8 mouse cellular contexts compared by ENCODE assay signal in the genomic region with DNA sequence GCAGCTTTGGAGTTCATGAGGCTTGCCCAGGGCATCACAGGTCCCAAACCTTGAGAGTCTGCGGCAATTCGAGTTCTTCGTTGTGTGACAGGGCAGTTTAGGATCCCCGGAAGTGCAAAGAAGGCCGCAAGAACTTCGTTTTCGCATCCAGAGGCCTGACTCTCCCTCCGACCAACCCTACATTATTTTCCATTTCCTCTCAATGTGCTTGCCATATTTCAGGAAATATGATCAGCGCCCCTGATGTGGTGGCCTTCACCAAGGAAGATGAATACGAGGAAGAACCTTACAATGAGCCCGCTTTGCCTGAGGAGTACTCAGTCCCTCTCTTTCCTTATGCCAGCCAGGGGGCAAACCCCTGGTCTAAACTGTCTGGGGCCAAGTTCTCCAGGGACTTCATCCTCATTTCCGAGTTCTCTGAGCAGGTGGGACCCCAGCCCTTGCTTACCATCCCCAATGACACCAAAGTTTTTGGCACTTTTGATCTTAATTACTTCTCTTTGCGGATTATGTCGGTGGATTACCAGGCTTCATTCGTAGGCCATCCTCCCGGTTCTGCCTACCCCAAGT. TPM values are rescaled to one million over a fixed set of nuclear protein-coding genes. Genes with fewer than 3 reads are reported as not detected.
DNase-seq lines count a peak whose midpoint lies in the region; ATAC-seq lines count a peak whose summit lies in the region.

No protein-coding gene starts in this region.

- H3K27me3 ChIP-seq in lung, embryonic 15.5 days: no peaks in the 10 kb centered on the region
- H3K27me3 ChIP-seq in forebrain, embryonic 11.5 days (ENCODE audit: control insufficient read depth, insufficient read depth, low read length): no peaks in the 10 kb centered on the region
- H3K27me3 ChIP-seq in limb, embryonic 11.5 days (ENCODE audit: control insufficient read depth, insufficient read depth, low read length): no peaks in the 10 kb centered on the region
- no peaks in the 10 kb centered on the region for H3K27me3 ChIP-seq in neural tube, embryonic 15.5 days (replicated peaks)

- peak overlapping the region; percentile 75 for H3K4me3 ChIP-seq in lung, embryonic 15.5 days
- H3K4me3 ChIP-seq in forebrain, embryonic 11.5 days (ENCODE audit: low read depth, low read length): peak overlapping the region; percentile 87
- peak overlapping the region; percentile 63 for H3K4me3 ChIP-seq in limb, embryonic 11.5 days (ENCODE audit: low read depth, low read length)
- H3K4me3 ChIP-seq in neural tube, embryonic 15.5 days (replicated peaks): peak overlapping the region; percentile 59

- H3K27ac ChIP-seq in lung, embryonic 15.5 days: peak overlapping the region; percentile 90
- peak overlapping the region; percentile 57; the same call in 1 of the 2 replicates for H3K27ac ChIP-seq in forebrain, embryonic 11.5 days (ENCODE audit: low read depth, low read length)
- peak overlapping the region; percentile 24; the same call in 1 of the 2 replicates for H3K27ac ChIP-seq in limb, embryonic 11.5 days (replicated peaks; ENCODE audit: low read depth, low read length)
- H3K27ac ChIP-seq in neural tube, embryonic 15.5 days (replicated peaks): peak overlapping the region; percentile 80

- H3K4me2 ChIP-seq in lung, embryonic 15.5 days: peak overlapping the region; percentile 76
- H3K4me2 ChIP-seq in forebrain, embryonic 11.5 days (ENCODE audit: low read depth, low read length, severe bottlenecking): peak overlapping the region; percentile 60
- H3K4me2 ChIP-seq in limb, embryonic 11.5 days (ENCODE audit: low read depth, severe bottlenecking): peak overlapping the region; percentile 84
- peak overlapping the region; percentile 82 for H3K4me2 ChIP-seq in neural tube, embryonic 15.5 days

- peaks cover 66% of the 10 kb centered on the region for H3K4me1 ChIP-seq in lung, embryonic 15.5 days
- peaks cover 22% of the 10 kb centered on the region for H3K4me1 ChIP-seq in forebrain, embryonic 11.5 days (replicated peaks; ENCODE audit: control insufficient read depth, insufficient read depth, low read length)
- H3K4me1 ChIP-seq in limb, embryonic 11.5 days (ENCODE audit: control insufficient read depth, insufficient read depth, low read length): peaks cover 30% of the 10 kb centered on the region
- H3K4me1 ChIP-seq in neural tube, embryonic 15.5 days: peaks cover 81% of the 10 kb centered on the region

- H3K9me3 ChIP-seq in lung, embryonic 15.5 days: no peaks in the 10 kb centered on the region
- no peaks in the 10 kb centered on the region for H3K9me3 ChIP-seq in forebrain, embryonic 11.5 days (ENCODE audit: control insufficient read depth, low read length)
- H3K9me3 ChIP-seq in limb, embryonic 11.5 days (ENCODE audit: control insufficient read depth, low read length): no peaks in the 10 kb centered on the region
- no peaks in the 10 kb centered on the region for H3K9me3 ChIP-seq in neural tube, embryonic 15.5 days (replicated peaks)

- 23% methylated on average over 16 of the region's 16 CpGs for WGBS in lung, embryonic 15.5 days
- WGBS in forebrain, embryonic 11.5 days: 28% methylated on average over 16 of the region's 16 CpGs
- WGBS in limb, embryonic 11.5 days: 28% methylated on average over 16 of the region's 16 CpGs
- 32% methylated on average over 16 of the region's 16 CpGs for WGBS in neural tube, embryonic 15.5 days

- no peak for DNase-seq in lung, postnatal 4 days
- no peak for DNase-seq in forebrain, embryonic 11.5 days (ENCODE audit: low spot score)
- no peak for DNase-seq in limb, embryonic 11.5 days (ENCODE audit: low spot score)
- no peak for DNase-seq in gastrocnemius, adult 8-10 months (ENCODE audit: low spot score in 2 of 2)
- DNase-seq in natural killer cell, adult 2 months (ENCODE audit: low spot score in 2 of 2): no peak

- H3K36me3 ChIP-seq in lung, embryonic 15.5 days: peaks cover 15% of the 10 kb centered on the region
- H3K36me3 ChIP-seq in forebrain, embryonic 11.5 days (ENCODE audit: control insufficient read depth, insufficient read depth, low read length): no peaks in the 10 kb centered on the region
- H3K36me3 ChIP-seq in limb, embryonic 11.5 days (ENCODE audit: control insufficient read depth, insufficient read depth, low read length): peaks cover 9% of the 10 kb centered on the region; the same call in 1 of the 2 replicates
- H3K36me3 ChIP-seq in neural tube, embryonic 15.5 days: peaks cover 19% of the 10 kb centered on the region

- H3K9ac ChIP-seq in lung, embryonic 15.5 days: peak overlapping the region; percentile 71
- H3K9ac ChIP-seq in forebrain, embryonic 11.5 days (ENCODE audit: low read length): peak overlapping the region; percentile 79
- peak overlapping the region; percentile 75 for H3K9ac ChIP-seq in limb, embryonic 11.5 days (ENCODE audit: low read length)
- peak overlapping the region; percentile 74 for H3K9ac ChIP-seq in neural tube, embryonic 15.5 days (replicated peaks)

- ATAC-seq in lung, embryonic 15.5 days (ENCODE audit: borderline replicate concordance, extremely low read depth, low FRiP score, low TSS enrichment): no peak
- no peak for ATAC-seq in forebrain, embryonic 11.5 days (replicated peaks; ENCODE audit: low FRiP score)
- ATAC-seq in limb, embryonic 11.5 days (ENCODE audit: insufficient number of reproducible peaks, low FRiP score, low TSS enrichment, low read depth): no peak
- ATAC-seq in neural tube, embryonic 15.5 days (ENCODE audit: low FRiP score): no peak
- no peak for ATAC-seq in megakaryocyte-erythroid progenitor cell, adult 5-6 weeks (replicated peaks; ENCODE audit: low FRiP score, low TSS enrichment, poor library complexity, severe bottlenecking)

RNA-seq across cellular contexts. Expression of a gene that starts 0.6 kb away (rescaled TPM):
- 4.5 and 5.3 TPM in 2 replicates for polyA plus RNA-seq in lung, embryonic 15.5 days (2015; fragmentation: Nextera tagmentation; extraction: Ambion mirVana)
- 11.0 and 11.6 TPM in 2 replicates for polyA plus RNA-seq in forebrain, embryonic 11.5 days (2014; fragmentation: Nextera tagmentation; extraction: Ambion mirVana)
- polyA plus RNA-seq in limb, embryonic 11.5 days (2014; fragmentation: Nextera tagmentation; extraction: Ambion mirVana): 9.0 and 9.2 TPM in 2 replicates
- 4.8 and 5.2 TPM in 2 replicates for polyA plus RNA-seq in neural tube, embryonic 15.5 days (2015; fragmentation: Nextera tagmentation; extraction: Ambion mirVana)
- 18.5 and 21.5 TPM in 2 replicates for total RNA-seq in megakaryocyte-erythroid progenitor cell, adult 5-6 weeks (2014; fragmentation: Nextera tagmentation)
- total RNA-seq in megakaryocyte-erythroid progenitor cell, adult 5-6 weeks (2017): 11.7 and 11.9 TPM in 2 replicates
- 10 to 100 TPM; 16.7 to 22.3 (median 19.7) TPM for total RNA-seq in gastrocnemius, adult 8-10 months (2022)

RNA-seq across cellular contexts. Expression of a gene that starts 0.7 kb away (rescaled TPM):
- polyA plus RNA-seq in lung, embryonic 15.5 days (2015; fragmentation: Nextera tagmentation; extraction: Ambion mirVana): 17.0 and 17.2 TPM in 2 replicates
- polyA plus RNA-seq in forebrain, embryonic 11.5 days (2014; fragmentation: Nextera tagmentation; extraction: Ambion mirVana): 23.8 and 25.9 TPM in 2 replicates
- 20.8 and 26.5 TPM in 2 replicates for polyA plus RNA-seq in limb, embryonic 11.5 days (2014; fragmentation: Nextera tagmentation; extraction: Ambion mirVana)
- polyA plus RNA-seq in neural tube, embryonic 15.5 days (2015; fragmentation: Nextera tagmentation; extraction: Ambion mirVana): 6.7 and 8.6 TPM in 2 replicates
- 17.9 and 18.8 TPM in 2 replicates for total RNA-seq in megakaryocyte-erythroid progenitor cell, adult 5-6 weeks (2014; fragmentation: Nextera tagmentation)
- total RNA-seq in megakaryocyte-erythroid progenitor cell, adult 5-6 weeks (2017): 19.8 and 24.8 TPM in 2 replicates
- total RNA-seq in gastrocnemius, adult 8-10 months (2022): 1 to 10 TPM; 3.8 to 4.7 (median 4.2) TPM

RNA-seq across cellular contexts. Expression of a gene that starts 33.6 kb away (rescaled TPM):
- polyA plus RNA-seq in lung, embryonic 15.5 days (2015; fragmentation: Nextera tagmentation; extraction: Ambion mirVana): 58.3 and 58.5 TPM in 2 replicates
- polyA plus RNA-seq in forebrain, embryonic 11.5 days (2014; fragmentation: Nextera tagmentation; extraction: Ambion mirVana): 70.5 and 71.7 TPM in 2 replicates
- polyA plus RNA-seq in limb, embryonic 11.5 days (2014; fragmentation: Nextera tagmentation; extraction: Ambion mirVana): 69.4 and 75.5 TPM in 2 replicates
- 5.5 and 25.9 TPM in 2 replicates for polyA plus RNA-seq in neural tube, embryonic 15.5 days (2015; fragmentation: Nextera tagmentation; extraction: Ambion mirVana)
- total RNA-seq in megakaryocyte-erythroid progenitor cell, adult 5-6 weeks (2014; fragmentation: Nextera tagmentation): 9.1 and 11.9 TPM in 2 replicates
- total RNA-seq in megakaryocyte-erythroid progenitor cell, adult 5-6 weeks (2017): 29.1 and 73.7 TPM in 2 replicates
- total RNA-seq in gastrocnemius, adult 8-10 months (2022): 10 to 100 TPM; 10.5 to 15.0 (median 12.5) TPM

RNA-seq across cellular contexts. Expression of a gene that starts 49.7 kb away (rescaled TPM):
- polyA plus RNA-seq in lung, embryonic 15.5 days (2015; fragmentation: Nextera tagmentation; extraction: Ambion mirVana): 13.5 and 14.7 TPM in 2 replicates
- polyA plus RNA-seq in forebrain, embryonic 11.5 days (2014; fragmentation: Nextera tagmentation; extraction: Ambion mirVana): 14.2 and 17.8 TPM in 2 replicates
- polyA plus RNA-seq in limb, embryonic 11.5 days (2014; fragmentation: Nextera tagmentation; extraction: Ambion mirVana): 15.0 and 15.6 TPM in 2 replicates
- 23.1 and 25.3 TPM in 2 replicates for polyA plus RNA-seq in neural tube, embryonic 15.5 days (2015; fragmentation: Nextera tagmentation; extraction: Ambion mirVana)
- 3.8 and 4.4 TPM in 2 replicates for total RNA-seq in megakaryocyte-erythroid progenitor cell, adult 5-6 weeks (2014; fragmentation: Nextera tagmentation)
- 2.1 and 4.7 TPM in 2 replicates for total RNA-seq in megakaryocyte-erythroid progenitor cell, adult 5-6 weeks (2017)
- 10 to 100 TPM; 80.3 to 94.0 (median 84.3) TPM for total RNA-seq in gastrocnemius, adult 8-10 months (2022)

RNA-seq across cellular contexts. Expression of a gene that starts 50.8 kb away (rescaled TPM):
- 83.3 and 94.4 TPM in 2 replicates for polyA plus RNA-seq in lung, embryonic 15.5 days (2015; fragmentation: Nextera tagmentation; extraction: Ambion mirVana)
- 74.8 and 81.4 TPM in 2 replicates for polyA plus RNA-seq in forebrain, embryonic 11.5 days (2014; fragmentation: Nextera tagmentation; extraction: Ambion mirVana)
- 60.0 and 65.5 TPM in 2 replicates for polyA plus RNA-seq in limb, embryonic 11.5 days (2014; fragmentation: Nextera tagmentation; extraction: Ambion mirVana)
- 68.3 and 73.6 TPM in 2 replicates for polyA plus RNA-seq in neural tube, embryonic 15.5 days (2015; fragmentation: Nextera tagmentation; extraction: Ambion mirVana)
- total RNA-seq in megakaryocyte-erythroid progenitor cell, adult 5-6 weeks (2014; fragmentation: Nextera tagmentation): 61.3 and 78.4 TPM in 2 replicates
- total RNA-seq in megakaryocyte-erythroid progenitor cell, adult 5-6 weeks (2017): 85.0 and 105 TPM in 2 replicates
- total RNA-seq in gastrocnemius, adult 8-10 months (2022): 100 to 1,000 TPM in 2 of 4 experiments, 10 to 100 TPM in 2; 96.0 to 116 (median 101) TPM

Comparison
In these comparisons a context has a peak if more than half of its experiments do, and no peak if none do; other contexts are left out.
1. H3K27ac ChIP-seq: peak in every context shown above with its lines; median percentile 90 in lung, embryonic 15.5 days; 80 in neural tube, embryonic 15.5 days; 57 in forebrain, embryonic 11.5 days; 24 in limb, embryonic 11.5 days.